Mouse (Mus musculus): ENCODE measurements around the gene Nxt1. TPM values are rescaled to one million over a fixed set of nuclear protein-coding genes. Genes with fewer than 3 reads are reported as not detected.

Nxt1 gene
- total and polyA plus RNA-seq, 2 experiments = 10.3 to 15.0 TPM

GRCm38 (mm10) chr2:148654961-148655360, 17.4 kb upstream of the Nxt1 start:
- WGBS = 3% methylated on average over 3 of the region's 3 CpGs
- TF ChIP-seq POLR2A (IDR thresholded peaks at IDR 0.05; ENCODE audit: extremely low read depth, insufficient read depth, low read length) (no peak), CTCF (IDR thresholded peaks at IDR 0.05; ENCODE audit: low read depth, low read length) (peak; percentile 60)
- Histone ChIP-seq H3K9ac (ENCODE audit: low read depth, low read length) (no peak overlapping the region), H3K4me3 (ENCODE audit: insufficient read depth, low read depth, low read length) (no peak overlapping the region), H3K4me1 (ENCODE audit: control insufficient read depth, insufficient read depth, low read length) (no peaks in the 10 kb centered on the region), H3K79me2 (ENCODE audit: control insufficient read depth, insufficient read depth, low read length) (no peaks in the 10 kb centered on the region), H3K27me3 (ENCODE audit: control insufficient read depth, insufficient read depth, low read length) (no peaks in the 10 kb centered on the region), H3K27ac (replicated peaks; ENCODE audit: insufficient read depth, low read depth, low read length) (no peak overlapping the region), H3K36me3 (ENCODE audit: control insufficient read depth, insufficient read depth, low read length) (no peaks in the 10 kb centered on the region)
- peak; percentile 43 for DNase-seq (ENCODE audit: extremely low read depth, low read depth, low spot score)

GRCm38 (mm10) chr2:148663458-148663857, 8.9 kb upstream of the Nxt1 start:
- DNase-seq (ENCODE audit: extremely low read depth, low read depth, low spot score) = no peak
- no peaks in the 10 kb centered on the region for H3K36me3 ChIP-seq (ENCODE audit: control insufficient read depth, insufficient read depth, low read length)
- H3K79me2 ChIP-seq (ENCODE audit: control insufficient read depth, insufficient read depth, low read length) = no peaks in the 10 kb centered on the region
- no peaks in the 10 kb centered on the region for H3K4me1 ChIP-seq (ENCODE audit: control insufficient read depth, insufficient read depth, low read length)
- no peaks in the 10 kb centered on the region for H3K27me3 ChIP-seq (ENCODE audit: control insufficient read depth, insufficient read depth, low read length)
- WGBS = 91% methylated on average over 1 of the region's 1 CpGs
- TF ChIP-seq CTCF (IDR thresholded peaks at IDR 0.05; ENCODE audit: low read depth, low read length) (no peak), POLR2A (IDR thresholded peaks at IDR 0.05; ENCODE audit: extremely low read depth, insufficient read depth, low read length) (no peak)
- H3K4me3 ChIP-seq (ENCODE audit: insufficient read depth, low read depth, low read length) = no peak overlapping the region
- no peak overlapping the region for H3K9ac ChIP-seq (ENCODE audit: low read depth, low read length)
- H3K27ac ChIP-seq (replicated peaks; ENCODE audit: insufficient read depth, low read depth, low read length) = no peak overlapping the region

GRCm38 (mm10) chr2:148677801-148678200, 5.4 kb downstream of the Nxt1 start:
- Histone ChIP-seq H3K4me3 (ENCODE audit: insufficient read depth, low read depth, low read length) (peak overlapping the region; percentile 58), H3K27ac (replicated peaks; ENCODE audit: insufficient read depth, low read depth, low read length) (peak overlapping the region; percentile 49), H3K9ac (ENCODE audit: low read depth, low read length) (peak overlapping the region; percentile 57), H3K36me3 (ENCODE audit: control insufficient read depth, insufficient read depth, low read length) (0 out of 2 replicates have a peak, but pooled peaks cover 2% of the 10 kb centered on the region), H3K27me3 (ENCODE audit: control insufficient read depth, insufficient read depth, low read length) (no peaks in the 10 kb centered on the region), H3K4me1 (ENCODE audit: control insufficient read depth, insufficient read depth, low read length) (peaks cover 24% of the 10 kb centered on the region), H3K79me2 (ENCODE audit: control insufficient read depth, insufficient read depth, low read length) (peaks cover 16% of the 10 kb centered on the region; the same call in 1 of the 2 replicates)
- DNase-seq (ENCODE audit: extremely low read depth, low read depth, low spot score) = no peak
- TF ChIP-seq CTCF (IDR thresholded peaks at IDR 0.05; ENCODE audit: low read depth, low read length) = no peak
- no peak for TF ChIP-seq POLR2A (IDR thresholded peaks at IDR 0.05; ENCODE audit: extremely low read depth, insufficient read depth, low read length)
- WGBS = 28% methylated on average over 26 of the region's 26 CpGs

- 3% methylated on average over 9 of the region's 9 CpGs for WGBS
- peak overlapping the region; percentile 54 for H3K4me3 ChIP-seq (ENCODE audit: insufficient read depth, low read depth, low read length)
- H3K79me2 ChIP-seq (ENCODE audit: control insufficient read depth, insufficient read depth, low read length) = peaks cover 22% of the 10 kb centered on the region; the same call in 1 of the 2 replicates
- peak; percentile 96 for DNase-seq (ENCODE audit: extremely low read depth, low read depth, low spot score)
- no peaks in the 10 kb centered on the region for H3K27me3 ChIP-seq (ENCODE audit: control insufficient read depth, insufficient read depth, low read length)
- H3K4me1 ChIP-seq (ENCODE audit: control insufficient read depth, insufficient read depth, low read length) = peaks cover 24% of the 10 kb centered on the region
- TF ChIP-seq POLR2A (IDR thresholded peaks at IDR 0.05; ENCODE audit: extremely low read depth, insufficient read depth, low read length) = peak; percentile 66; the same call in 1 of the 2 replicates
- no peak for TF ChIP-seq CTCF (IDR thresholded peaks at IDR 0.05; ENCODE audit: low read depth, low read length)
- peaks cover 11% of the 10 kb centered on the region for H3K36me3 ChIP-seq (ENCODE audit: control insufficient read depth, insufficient read depth, low read length)
- H3K27ac ChIP-seq (replicated peaks; ENCODE audit: insufficient read depth, low read depth, low read length) = peak overlapping the region; percentile 93
- peak overlapping the region; percentile 70 for H3K9ac ChIP-seq (ENCODE audit: low read depth, low read length)
Measured at GRCm38 (mm10) chr2:148679346-148679745, 6.9 kb downstream of the Nxt1 start.

DNA sequence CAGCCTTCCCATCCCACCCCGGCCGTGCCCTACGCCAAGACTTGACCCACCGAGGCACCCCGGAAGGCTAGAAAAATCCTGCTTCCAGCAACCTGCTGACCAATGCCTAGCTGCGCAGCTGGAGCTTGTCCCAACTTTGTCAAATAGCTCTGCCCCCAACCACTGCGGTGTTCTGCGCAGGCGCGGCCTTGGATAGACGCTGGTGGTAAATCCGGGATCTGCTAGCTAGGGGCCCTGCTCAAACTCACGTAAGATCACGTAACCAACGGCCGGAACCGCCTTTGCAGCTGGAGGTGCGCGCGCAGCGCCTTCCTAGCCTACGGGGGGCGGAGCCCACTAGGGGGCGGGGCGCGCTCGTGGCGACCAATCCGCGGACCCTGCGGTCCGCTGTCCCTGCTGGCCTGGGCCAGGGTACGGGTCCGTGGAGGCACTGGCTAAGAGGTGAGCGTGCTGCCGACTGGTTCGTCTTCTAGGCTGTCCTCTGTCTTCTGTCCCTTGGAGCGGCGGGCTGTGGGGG, 8.4 kb downstream of the Nxt1 start, which contains the start of gene Gzf1:
Gene Gzf1, plus strand, starts transcription at position 249 of the 517 bp plus-strand sequence.
- Histone ChIP-seq H3K27me3 (ENCODE audit: control insufficient read depth, insufficient read depth, low read length) (no peaks in the 10 kb centered on the region), H3K36me3 (ENCODE audit: control insufficient read depth, insufficient read depth, low read length) (peaks cover 18% of the 10 kb centered on the region), H3K27ac (replicated peaks; ENCODE audit: insufficient read depth, low read depth, low read length) (peak within 1 kb of the TSS; percentile 89), H3K4me3 (ENCODE audit: insufficient read depth, low read depth, low read length) (peak within 1 kb of the TSS; percentile 80), H3K79me2 (ENCODE audit: control insufficient read depth, insufficient read depth, low read length) (peaks cover 24% of the 10 kb centered on the region; the same call in 1 of the 2 replicates), H3K9ac (ENCODE audit: low read depth, low read length) (peak within 1 kb of the TSS; percentile 95), H3K4me1 (ENCODE audit: control insufficient read depth, insufficient read depth, low read length) (peaks cover 34% of the 10 kb centered on the region)
- TF ChIP-seq CTCF (IDR thresholded peaks at IDR 0.05; ENCODE audit: low read depth, low read length) (0 out of 2 replicates have a peak, but pooled peaks have one; percentile 3), POLR2A (IDR thresholded peaks at IDR 0.05; ENCODE audit: extremely low read depth, insufficient read depth, low read length) (peak; percentile 96)
- WGBS = under 1% methylated on average over 38 of the region's 39 CpGs
- peak; percentile 97 for DNase-seq (ENCODE audit: extremely low read depth, low read depth, low spot score)

DNA sequence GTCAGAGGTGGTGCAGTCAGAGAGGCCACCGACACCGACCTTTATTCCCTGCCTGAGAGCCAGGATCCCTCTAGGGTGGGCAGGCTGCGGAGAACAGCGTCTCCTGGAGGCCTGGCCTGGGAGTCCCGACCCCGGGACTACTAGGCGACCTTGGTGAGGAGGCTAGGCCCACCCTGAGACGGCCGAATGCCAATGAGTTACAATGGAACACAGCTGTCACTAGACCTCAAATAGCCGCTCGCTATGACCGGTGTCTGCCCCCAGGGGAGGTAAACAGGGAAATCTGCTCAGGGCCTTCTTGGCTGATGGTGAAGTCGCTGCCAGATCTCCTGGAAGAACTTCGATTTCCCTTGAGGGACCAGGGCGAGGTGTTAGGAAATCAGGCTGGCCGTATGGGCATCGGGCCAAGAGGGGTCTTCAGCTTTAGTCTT, 9.1 kb downstream of the Nxt1 start:
- peaks cover 24% of the 10 kb centered on the region; the same call in 1 of the 2 replicates for H3K79me2 ChIP-seq (ENCODE audit: control insufficient read depth, insufficient read depth, low read length)
- WGBS = under 1% methylated on average over 17 of the region's 17 CpGs
- peak; percentile 37 for DNase-seq (ENCODE audit: extremely low read depth, low read depth, low spot score)
- H3K9ac ChIP-seq (ENCODE audit: low read depth, low read length) = peak overlapping the region; percentile 95
- no peaks in the 10 kb centered on the region for H3K27me3 ChIP-seq (ENCODE audit: control insufficient read depth, insufficient read depth, low read length)
- peaks cover 20% of the 10 kb centered on the region for H3K36me3 ChIP-seq (ENCODE audit: control insufficient read depth, insufficient read depth, low read length)
- peaks cover 39% of the 10 kb centered on the region for H3K4me1 ChIP-seq (ENCODE audit: control insufficient read depth, insufficient read depth, low read length)
- peak overlapping the region; percentile 85 for H3K27ac ChIP-seq (replicated peaks; ENCODE audit: insufficient read depth, low read depth, low read length)
- peak overlapping the region; percentile 80 for H3K4me3 ChIP-seq (ENCODE audit: insufficient read depth, low read depth, low read length)
- no peak for TF ChIP-seq POLR2A (IDR thresholded peaks at IDR 0.05; ENCODE audit: extremely low read depth, insufficient read depth, low read length)
- peak; percentile 60 for TF ChIP-seq CTCF (IDR thresholded peaks at IDR 0.05; ENCODE audit: low read depth, low read length)

All from liver, adult 2 months (tissue).